Mouse (Mus musculus): ENCODE data around the gene Fam129a. TPM values are rescaled to one million over a fixed set of nuclear protein-coding genes. Genes with fewer than 3 reads are reported as not detected.
"Not testable (repeated sequence)": the region's sequence is repeated elsewhere in the genome, so short reads cannot be mapped to it uniquely, and the experiment has no call there.

The Fam129a gene
- total RNA-seq, 2 experiments from 2014 or later, result 1.7 to 2.4 TPM

DNA sequence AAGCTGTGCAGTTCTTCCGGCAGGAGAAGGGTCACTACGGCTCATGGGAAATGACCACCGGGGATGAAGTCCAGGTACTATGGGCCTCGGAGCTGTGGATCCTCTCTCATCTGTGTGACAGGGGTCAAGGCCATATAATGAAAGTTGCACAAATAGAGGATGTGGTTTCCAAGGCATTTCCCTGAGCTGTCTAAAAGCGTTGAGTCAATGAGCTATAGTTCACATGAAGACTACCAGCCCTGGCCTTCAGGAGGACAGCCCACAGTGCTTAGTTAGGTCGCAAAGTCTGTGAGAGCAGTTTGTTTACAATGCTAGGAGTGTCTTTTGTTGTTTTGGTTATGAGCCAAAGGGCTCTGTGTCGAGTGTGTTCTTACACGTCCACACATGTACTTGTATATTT lies 118.6 kb downstream of the Fam129a start:
- DNase-seq (ENCODE audit: extremely low spot score in 1 of 2, low spot score in 1 of 2), result no peak

DNA sequence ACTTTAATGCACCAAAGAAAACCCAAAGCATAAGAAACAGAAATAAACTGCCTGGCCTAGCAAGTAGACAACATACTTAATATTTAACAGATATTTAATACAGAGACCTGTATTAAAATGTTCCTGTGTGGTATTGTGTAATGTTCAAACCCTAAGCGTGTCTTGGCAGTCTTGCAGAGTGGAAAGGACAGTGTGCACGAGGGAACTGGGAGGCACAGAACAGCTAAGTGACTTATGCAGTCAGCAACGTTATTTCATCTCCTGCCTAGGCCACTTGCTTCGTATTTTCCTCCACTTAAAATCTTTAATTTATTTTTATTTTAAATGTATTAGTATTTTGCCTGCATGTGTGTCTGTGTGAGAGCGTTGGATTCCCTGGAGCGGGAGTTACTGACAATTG lies 119.1 kb downstream of the Fam129a start:
- no peak for DNase-seq (ENCODE audit: extremely low spot score in 1 of 2, low spot score in 1 of 2)

DNA sequence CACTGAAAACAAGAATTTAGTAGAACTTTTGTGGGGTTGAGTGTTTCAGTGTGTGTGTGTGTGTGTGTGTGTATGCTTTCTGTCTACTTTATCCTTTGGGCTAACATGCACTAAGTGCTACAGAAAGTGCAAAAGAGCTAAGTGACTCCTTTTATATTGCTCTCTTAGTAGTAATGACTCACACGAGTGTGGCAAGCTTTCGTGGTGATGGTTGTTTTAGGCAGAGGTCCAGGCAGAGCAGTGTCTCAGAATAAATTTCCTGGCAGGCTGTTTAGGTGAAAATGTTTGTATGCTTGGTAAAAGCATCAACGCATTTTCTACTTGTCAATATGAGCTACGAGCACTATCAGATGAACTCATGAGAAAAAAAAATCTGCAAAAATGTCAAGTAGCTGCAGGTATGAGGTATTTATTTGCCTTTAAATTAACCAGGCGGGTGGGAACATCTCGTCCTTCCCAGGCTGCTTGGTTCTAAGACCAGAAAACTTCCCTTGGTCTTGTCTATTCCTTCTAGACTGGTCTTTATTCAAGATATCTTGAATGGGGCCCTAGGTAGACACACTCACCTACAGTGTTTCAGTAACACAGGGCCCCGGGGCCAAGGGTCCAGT lies 119.7 kb downstream of the Fam129a start:
- no peak for DNase-seq (ENCODE audit: extremely low spot score in 1 of 2, low spot score in 1 of 2)

DNA sequence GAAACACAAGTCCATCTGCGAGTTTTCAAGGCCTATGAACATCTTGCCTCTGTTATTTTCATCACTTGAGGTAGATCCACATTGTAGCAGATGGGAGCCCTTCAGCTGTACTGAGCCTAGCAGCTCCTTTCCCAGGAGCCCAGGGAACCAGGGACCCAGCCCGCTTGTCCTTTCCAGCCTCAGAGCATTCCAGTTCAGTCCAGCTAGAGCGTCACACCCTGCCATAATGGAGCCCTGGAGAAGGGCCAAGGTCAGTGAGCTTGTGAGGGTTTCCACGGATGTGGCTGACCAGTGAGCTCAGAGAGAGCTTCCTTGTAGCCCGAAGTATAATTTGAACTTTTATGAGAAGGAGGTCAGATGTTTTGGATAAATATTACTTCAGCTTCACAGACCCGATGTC lies 121.9 kb downstream of the Fam129a start:
- not testable (repeated sequence) for DNase-seq (ENCODE audit: extremely low spot score in 1 of 2, low spot score in 1 of 2)

DNA sequence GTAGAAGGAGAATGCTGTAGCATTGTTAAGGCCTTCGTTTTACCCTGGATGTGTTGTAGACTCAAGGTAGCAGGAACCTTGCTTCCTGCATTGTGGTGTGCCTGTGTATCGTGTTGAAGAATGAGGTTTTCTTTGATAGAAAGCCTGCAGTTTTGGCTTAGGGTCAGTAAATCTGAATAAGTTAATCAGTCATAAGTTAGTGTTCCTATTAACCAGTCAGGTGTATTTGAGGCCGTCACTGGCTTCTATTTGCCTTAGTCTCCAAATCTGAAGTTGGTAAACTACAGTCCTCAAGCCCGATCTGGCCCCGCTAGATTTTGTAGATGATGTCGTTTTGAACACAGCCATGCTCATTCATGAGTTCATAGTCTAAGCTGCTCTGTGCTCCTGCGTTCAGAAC lies 125.8 kb downstream of the Fam129a start:
- DNase-seq (ENCODE audit: extremely low spot score in 1 of 2, low spot score in 1 of 2), result no peak

DNA sequence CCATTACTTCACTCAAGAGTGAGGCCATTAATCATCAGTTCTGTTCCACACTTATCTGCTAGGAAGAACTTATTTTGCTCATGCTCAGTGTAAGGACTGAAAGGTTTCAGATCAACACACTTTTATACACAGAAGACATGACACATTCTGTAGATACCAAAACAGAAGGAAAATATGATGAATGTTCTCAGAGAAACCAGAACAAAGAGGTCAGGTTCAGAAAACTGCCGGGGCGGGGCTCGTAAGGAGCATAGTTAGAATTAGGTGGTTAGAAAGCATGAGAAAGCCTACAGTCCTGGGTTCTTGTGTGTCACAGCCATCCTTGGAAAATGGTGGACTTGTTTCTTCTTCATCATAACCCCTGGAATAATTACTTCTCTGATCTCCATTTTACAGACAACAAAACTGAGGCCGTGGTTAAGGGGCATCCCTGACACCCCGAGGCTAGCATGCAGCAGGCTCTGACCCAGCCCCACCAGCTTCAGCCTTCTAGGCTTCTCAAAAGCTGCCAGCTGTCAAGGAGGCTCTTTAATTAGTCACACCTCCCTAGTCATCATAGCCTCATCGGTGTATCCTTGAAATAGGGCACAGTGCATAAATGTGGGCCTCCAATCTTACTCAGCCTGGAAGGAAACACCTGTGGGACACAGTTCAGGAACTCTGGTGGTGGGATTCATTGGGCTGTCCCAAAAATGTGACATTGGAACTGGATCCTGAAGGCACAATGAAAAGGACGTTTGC lies 127.1 kb downstream of the Fam129a start:
- DNase-seq (ENCODE audit: extremely low spot score in 1 of 2, low spot score in 1 of 2), result no peak

DNA sequence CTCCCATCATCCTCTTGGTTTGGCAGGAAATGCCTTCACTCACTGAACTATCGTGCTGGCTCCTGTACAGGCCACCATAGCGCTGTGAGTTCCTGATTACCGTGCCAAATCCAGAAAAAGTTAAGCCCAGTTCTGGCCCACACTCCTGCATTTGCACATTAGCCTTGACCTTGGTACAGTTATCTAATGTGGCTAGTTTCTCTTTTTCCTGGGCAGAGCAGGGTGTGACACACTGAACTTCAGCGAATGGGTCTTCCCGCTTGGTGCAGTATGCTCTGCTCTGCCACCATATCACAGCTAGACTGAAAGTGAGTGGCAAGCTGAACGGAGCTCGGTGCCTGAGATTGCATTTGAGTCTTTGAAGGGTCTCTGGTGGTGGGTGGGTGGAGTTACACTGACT lies 128.4 kb downstream of the Fam129a start:
- no peak for DNase-seq (ENCODE audit: extremely low spot score in 1 of 2, low spot score in 1 of 2)

DNA sequence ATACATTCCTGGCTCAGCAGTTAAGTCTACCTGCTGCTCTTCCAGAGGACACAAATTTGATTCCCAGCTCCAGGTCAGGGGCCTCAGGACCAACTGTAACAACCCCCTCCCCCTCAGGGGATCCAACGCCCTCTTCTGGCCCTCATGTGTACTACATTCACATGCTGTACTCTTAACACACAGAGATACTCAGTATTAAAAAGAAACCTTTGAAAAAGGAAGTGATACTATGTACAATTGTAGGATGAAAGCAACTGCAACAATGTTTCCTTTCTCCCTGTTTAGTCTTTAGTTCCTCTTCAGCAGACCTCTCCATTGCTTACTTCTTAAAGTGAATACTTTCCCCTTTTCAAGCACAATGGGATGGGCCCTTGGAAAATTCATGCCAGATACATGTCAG lies 131.8 kb downstream of the Fam129a start:
- DNase-seq (ENCODE audit: extremely low spot score in 1 of 2, low spot score in 1 of 2), result no peak

DNA sequence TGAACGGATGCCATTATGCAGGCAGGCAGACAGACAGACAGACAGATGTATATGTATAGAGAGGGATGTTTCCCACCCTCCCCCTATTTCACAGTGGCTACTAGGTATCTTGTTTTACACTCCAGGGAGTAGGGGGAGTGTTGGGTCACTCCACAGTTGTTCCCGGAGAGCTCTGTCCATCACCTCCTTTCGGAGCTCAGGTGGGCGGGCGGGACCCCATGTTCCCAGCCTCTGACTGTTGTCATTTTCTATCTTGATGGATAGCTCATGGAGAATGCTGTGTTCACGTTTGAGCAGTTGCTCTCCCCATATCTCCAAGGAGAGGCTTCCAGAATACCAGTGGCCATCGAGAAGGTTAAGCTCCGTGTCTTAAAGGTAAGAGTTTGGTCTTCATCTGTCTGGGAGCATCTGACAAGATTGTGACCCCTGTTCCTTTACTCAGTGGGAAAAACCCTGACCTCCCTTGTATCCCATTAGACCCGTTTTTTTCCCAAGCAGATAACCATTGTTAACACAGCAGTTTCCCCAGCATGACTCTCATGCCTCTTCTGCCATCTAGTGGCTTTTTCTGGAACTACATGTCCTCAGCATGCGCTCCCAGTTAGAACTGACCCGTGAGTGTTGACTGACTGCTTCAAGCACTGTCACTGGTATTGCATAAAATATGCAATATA lies 134.9 kb downstream of the Fam129a start:
- peak; percentile 75 to 90 for DNase-seq (ENCODE audit: extremely low spot score in 1 of 2, low spot score in 1 of 2)

DNA sequence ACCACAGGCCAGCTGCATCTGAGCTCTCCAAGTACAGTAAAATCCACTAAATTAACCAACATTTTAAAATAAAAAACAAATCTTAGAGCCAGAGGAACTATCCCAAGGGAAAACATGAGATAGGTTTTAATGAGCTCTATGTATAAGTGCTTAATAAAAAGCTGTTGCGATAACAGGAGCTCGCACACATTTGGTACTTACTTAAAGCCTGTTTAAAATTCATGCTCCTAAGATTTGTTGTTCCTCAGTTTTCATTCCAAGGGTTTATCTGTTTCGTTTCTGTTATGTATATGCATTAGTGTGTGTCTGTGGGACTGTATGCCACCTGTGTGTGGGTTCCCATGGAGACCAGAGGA lies 135.4 kb downstream of the Fam129a start:
- no peak for DNase-seq (ENCODE audit: extremely low spot score in 1 of 2, low spot score in 1 of 2)

DNA sequence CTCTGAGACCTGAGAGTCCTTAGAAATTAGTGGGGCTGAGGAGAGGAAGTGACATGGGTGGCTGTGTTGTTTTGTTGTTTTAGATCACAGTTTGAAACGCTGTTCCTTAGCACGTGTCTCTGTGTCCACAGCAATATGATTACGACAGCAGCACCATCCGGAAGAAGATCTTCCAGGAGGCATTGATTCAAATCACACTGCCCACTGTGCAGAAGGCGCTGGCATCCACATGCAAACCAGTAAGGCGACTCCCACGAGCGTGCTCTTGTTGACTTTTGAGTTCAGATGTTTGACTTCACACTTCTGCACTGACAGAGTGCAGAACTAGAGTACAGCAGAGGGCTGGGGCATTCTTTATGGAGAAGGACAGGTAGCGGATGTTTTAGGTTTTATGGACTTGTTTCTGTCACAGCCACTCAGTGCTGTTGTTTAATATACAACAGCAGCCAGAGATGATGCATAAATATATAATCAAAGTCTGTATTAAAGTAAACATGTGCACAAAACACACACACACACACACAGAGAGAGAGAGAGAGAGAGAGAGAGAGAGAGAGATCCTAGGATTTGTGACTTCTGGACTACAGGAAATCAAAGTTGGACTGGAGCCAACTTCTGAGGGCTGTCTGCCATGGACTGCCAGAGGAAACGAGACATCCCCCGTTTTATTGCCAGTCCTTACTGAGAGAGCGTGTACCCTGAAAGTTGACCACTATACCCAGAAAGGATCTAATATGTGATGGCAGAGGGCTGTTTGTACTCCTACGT lies 138.2 kb downstream of the Fam129a start:
- DNase-seq (ENCODE audit: extremely low spot score in 1 of 2, low spot score in 1 of 2), result no peak

DNA sequence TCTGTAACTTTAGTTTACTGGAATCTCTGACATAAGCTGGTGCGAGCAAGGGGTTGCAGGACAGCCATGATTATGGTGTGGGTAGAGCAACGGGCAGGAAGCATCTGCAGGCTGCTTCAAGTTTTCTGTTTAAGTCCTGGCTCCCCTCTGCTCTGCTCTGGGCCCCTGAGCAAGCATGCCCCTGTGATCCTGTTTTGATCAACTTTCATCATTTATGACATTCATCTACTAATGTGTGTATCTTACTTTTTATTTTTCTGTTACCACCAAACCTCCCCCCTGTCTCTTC lies 138.7 kb downstream of the Fam129a start:
- DNase-seq (ENCODE audit: extremely low spot score in 1 of 2, low spot score in 1 of 2), result no peak

DNA sequence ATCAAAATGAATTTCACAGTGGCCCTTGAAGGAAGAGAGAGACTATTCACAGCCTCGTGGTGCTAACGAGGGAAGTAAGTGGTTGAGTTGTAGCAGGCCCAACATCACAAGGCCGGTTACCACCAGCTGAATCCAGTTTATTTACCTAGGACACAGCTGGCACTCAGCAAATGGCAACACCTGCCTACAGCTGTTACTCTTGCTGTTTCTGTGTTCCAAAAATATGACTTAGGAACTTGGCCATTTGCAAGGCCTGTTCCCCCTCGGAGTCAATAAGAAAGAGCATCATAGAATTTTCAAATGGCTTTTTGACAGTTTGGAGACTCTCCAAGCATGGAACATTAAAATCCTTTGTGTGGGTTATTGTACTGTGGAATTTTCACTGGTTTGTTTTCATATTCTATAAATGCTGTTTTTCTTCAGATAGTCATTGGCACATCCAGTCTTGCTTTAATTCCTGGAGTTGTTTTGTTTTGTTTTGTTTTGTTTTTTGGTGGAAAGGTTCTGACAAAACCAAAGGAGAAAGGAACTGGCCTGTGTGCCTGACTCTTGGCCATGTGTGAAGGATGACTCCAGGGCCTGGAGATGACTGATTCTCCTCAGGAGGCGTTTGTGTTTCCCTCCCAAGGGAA lies 139.6 kb downstream of the Fam129a start:
- DNase-seq (ENCODE audit: extremely low spot score in 1 of 2, low spot score in 1 of 2), result no peak

DNA sequence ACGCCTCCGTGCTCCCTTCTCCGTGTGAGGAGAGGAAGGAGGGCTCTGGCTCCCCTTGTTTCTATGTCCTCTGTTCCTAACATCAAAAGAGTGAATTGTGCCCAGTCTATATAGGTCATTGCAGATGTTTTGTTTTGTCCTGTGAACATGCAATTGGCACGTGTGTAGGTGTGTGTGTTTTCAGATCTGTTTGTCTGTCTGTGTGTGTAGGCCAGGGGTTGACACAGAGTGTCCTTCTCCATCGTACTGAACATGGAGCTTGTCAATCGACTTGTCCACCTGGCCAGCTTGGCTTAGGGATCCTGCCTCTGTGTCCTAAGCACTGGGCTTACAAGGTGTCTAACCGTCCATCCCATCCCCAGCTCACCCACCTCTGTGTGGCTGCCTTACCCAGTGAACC lies 140.1 kb downstream of the Fam129a start:
- no peak for DNase-seq (ENCODE audit: extremely low spot score in 1 of 2, low spot score in 1 of 2)

DNA sequence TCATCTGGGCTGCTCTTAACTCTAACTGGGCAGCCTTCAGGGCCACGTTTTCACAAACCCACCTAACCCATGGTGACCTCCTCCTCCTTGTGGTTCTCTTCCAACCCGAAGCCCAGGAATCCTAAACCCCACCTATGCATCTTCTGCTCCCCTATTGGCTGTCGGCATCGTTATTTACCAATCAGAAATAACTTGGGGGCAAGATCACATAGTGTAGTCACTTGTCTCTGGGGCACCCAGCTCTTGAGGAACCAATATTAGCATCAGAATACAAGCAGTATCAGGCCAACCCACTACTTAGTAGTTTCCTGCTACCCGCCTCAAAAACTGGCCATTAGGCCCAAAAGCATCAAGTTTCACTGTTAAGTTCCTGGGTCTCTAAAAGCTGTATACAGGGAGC lies 141.7 kb downstream of the Fam129a start:
- no peak for DNase-seq (ENCODE audit: extremely low spot score in 1 of 2, low spot score in 1 of 2)

DNA sequence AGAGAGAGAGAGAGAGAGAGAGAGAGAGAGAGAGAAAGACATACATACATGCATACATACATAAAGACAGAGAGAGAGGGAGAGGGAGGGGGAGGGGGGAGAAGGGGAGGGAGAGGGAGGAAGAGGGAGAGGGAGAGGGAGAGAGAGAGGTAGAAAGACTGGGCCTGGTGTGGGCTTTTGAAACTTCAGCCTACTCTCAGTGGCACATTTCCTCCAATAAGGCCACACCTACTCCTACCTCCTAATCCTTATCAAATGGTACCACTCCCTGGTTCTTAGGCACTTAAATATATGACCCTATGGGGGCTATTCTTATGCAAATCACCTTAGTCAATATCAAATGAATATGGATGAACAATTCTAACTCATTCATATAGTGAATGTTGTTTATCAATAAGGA lies 142.6 kb downstream of the Fam129a start:
- no peak for DNase-seq (ENCODE audit: extremely low spot score in 1 of 2, low spot score in 1 of 2)

DNA sequence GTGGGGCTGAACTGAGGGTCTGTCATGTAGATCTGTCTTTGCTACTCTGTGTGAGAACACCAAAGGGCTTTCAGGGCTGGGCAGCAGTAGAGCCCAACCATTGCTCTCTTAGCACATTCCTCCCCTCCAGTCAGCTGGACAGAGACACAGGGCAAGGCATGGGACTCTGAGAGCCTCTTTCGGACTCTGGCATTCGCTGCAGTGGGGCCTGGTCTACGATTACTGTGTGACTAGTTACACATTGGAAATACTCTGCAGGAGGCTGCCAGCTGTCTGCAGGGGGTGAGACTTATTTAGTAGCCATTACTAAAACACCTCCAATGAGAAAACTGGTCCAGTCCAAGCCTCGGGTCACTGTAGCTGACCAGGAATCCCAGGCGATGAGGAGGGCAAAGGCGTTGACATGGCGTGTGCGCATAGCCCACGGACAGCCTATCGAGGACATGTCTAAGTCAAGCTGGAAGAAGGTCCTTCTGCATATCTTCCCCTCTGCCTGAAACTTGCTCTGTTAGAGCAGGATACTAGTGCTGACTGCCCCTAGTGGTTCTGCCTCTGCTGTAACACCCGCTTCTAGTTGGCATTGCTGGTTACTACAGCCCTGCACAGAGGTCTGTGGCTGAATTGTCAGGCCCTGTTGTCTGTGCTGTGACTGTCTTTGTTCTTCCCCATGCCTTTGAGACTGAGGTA lies 145.2 kb downstream of the Fam129a start:
- DNase-seq (ENCODE audit: extremely low spot score in 1 of 2, low spot score in 1 of 2), result no peak

DNA sequence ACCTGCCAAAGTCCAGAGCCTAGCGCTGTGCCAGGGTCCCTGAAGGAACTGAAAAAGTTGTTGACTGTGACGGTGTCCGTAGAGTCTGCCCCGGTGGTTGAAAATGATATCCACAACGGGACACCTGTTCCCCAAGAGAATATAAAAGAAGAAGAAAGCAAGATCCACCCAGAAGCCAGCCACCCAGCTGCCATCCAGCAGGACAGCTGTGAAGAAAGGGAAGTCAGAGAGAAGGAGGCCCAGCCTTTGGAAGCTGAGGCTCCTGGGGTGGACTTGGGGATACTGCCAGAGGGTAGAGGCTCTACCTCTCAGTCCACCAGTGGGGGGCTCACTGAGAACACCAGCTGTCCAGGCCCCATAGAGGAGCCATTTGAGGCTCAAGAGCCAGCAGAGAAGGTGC lies 146.6 kb downstream of the Fam129a start:
- no peak for DNase-seq (ENCODE audit: extremely low spot score in 1 of 2, low spot score in 1 of 2)

DNA sequence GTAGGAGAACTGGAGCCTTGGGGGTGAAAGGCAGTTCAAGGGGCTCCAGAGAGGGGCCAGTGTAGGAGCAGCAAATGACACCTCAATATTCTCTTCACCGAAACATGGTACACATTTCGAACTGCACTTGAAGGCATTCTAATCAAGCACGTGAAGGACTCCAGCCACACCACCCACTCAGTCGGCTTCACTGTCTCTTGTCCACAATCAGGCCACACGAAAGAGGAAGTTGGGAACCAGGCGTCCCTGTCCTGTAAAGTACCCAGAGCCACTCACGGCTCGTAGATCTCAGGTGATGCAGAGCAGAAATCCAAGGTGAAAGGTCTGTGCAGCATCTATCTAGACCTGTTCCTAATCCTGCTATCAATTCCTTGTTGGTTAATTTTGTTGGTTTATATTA lies 147.6 kb downstream of the Fam129a start:
- DNase-seq (ENCODE audit: extremely low spot score in 1 of 2, low spot score in 1 of 2), result no peak

DNA sequence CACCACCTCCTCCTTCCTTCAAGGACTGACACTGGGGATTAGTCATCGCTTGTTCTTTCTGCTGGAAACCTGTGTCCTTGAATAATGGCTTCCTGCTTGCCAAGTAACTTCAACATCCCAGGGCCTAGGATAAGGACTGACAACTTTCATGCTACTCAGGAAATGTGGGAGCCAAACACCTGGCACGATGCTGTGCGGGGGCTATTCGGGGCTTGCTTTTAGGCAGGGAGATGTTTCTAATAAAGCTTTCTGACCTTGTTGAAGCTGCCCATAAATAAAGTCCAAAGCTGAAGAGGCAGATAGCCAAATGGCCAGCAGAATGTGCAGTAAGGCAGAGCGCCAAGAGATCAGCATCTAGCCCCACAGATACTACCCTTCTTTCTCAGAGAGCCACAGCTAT lies 148.9 kb downstream of the Fam129a start:
- DNase-seq (ENCODE audit: extremely low spot score in 1 of 2, low spot score in 1 of 2), result no peak

All from layer of hippocampus, postnatal 25 days (tissue).